Mouse (Mus musculus) ES-Bruce4 (cell line): ENCODE data around the gene Ptms. TPM values are rescaled to one million over a fixed set of nuclear protein-coding genes. Genes with fewer than 3 reads are reported as not detected.

Experiments used
- H3K27ac ChIP-seq: 2 replicates; pipeline ENCODE4 v1.5.1; 2012; ENCODE audit warnings: low read length, inconsistent platforms; ENCODE audit not compliant: insufficient read depth
- H3K27me3 ChIP-seq: 2 replicates; pipeline ENCODE4 v1.6.1; 2012; ENCODE audit warnings: mild to moderate bottlenecking, low read length, inconsistent platforms; ENCODE audit not compliant: control insufficient read depth, poor library complexity, insufficient read depth, severe bottlenecking
- H3K36me3 ChIP-seq: 2 replicates; pipeline ENCODE4 v1.6.1; 2012; ENCODE audit warnings: inconsistent platforms, mild to moderate bottlenecking, low read length, moderate library complexity; ENCODE audit not compliant: control insufficient read depth, poor library complexity, insufficient read depth, severe bottlenecking
- H3K4me1 ChIP-seq: one replicate; pipeline ENCODE4 v1.8.1; 2011; ENCODE audit warnings: low read length; ENCODE audit not compliant: control insufficient read depth, insufficient read depth
- H3K4me3 ChIP-seq: 2 replicates; pipeline ENCODE4 v1.5.1; 2011; ENCODE audit warnings: low read depth, mild to moderate bottlenecking, low read length
- H3K9ac ChIP-seq: 2 replicates; pipeline ENCODE4 v1.6.1; 2012; ENCODE audit warnings: low read depth, mild to moderate bottlenecking, inconsistent platforms; ENCODE audit not compliant: poor library complexity, severe bottlenecking
- H3K9me3 ChIP-seq: replicated peaks from 2 replicates; pipeline ENCODE4 v1.6.1; 2012; ENCODE audit warnings: mild to moderate bottlenecking, low read length, inconsistent platforms; ENCODE audit not compliant: control insufficient read depth, poor library complexity, insufficient read depth, severe bottlenecking
- CTCF ChIP-seq: IDR thresholded peaks from one replicate; pipeline ENCODE4 v1.8.1; 2011; ENCODE audit warnings: low read depth, low read length
- EP300 ChIP-seq: IDR thresholded peaks from 2 replicates; pipeline ENCODE4 v1.6.1; 2011; ENCODE audit warnings: low read depth, low read length; ENCODE audit not compliant: insufficient read depth
- POLR2A ChIP-seq: IDR thresholded peaks from one replicate; pipeline ENCODE4 v1.8.1; 2011; ENCODE audit warnings: low read length; ENCODE audit not compliant: insufficient read depth
- polyA plus RNA-seq: library from polyadenylated mRNA; stranded (reverse); fragments of >200 nt; gene quantifications from 2 replicates; pipeline ENCODE4 v1.2.4, GENCODE M21; 2011; ENCODE audit warnings: low read depth; ENCODE audit not compliant: missing spikeins, insufficient read depth, insufficient read length

The Ptms gene
- polyA plus RNA-seq, 1 experiment, result 383 TPM

- Histone ChIP-seq H3K9ac (no peak overlapping the region), H3K4me1 (peaks cover 5% of the 10 kb centered on the region), H3K9me3 (no peaks in the 10 kb centered on the region), H3K4me3 (no peak overlapping the region), H3K27me3 (no peaks in the 10 kb centered on the region), H3K36me3 (0 out of 2 replicates have a peak, but pooled peaks cover 6% of the 10 kb centered on the region), H3K27ac (no peak overlapping the region)
- no peak for TF ChIP-seq CTCF
- TF ChIP-seq POLR2A, result no peak
- no peak for TF ChIP-seq EP300
These were observed 6.1 kb downstream of the Ptms start for GRCm38 (mm10) chr6:124913721-124914285.

DNA sequence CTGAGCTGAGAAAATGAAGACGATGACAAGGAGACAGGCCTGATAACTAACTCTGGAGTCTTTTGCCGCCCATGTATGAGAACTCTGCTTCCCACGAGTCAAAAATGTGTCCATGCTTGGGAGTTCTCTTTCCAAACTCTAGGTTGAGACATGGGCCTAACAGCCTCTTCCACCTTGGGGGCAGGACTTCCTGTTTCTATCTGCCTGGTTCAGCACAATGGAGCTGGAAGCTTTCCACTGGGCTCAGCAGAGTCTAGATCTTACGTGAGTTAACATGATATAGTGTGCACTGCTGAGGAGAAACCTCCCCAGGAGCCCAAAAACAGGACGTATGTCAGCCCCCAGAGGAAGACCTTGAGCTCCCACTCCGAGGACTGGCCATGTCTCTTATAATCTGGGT lies 6.7 kb downstream of the Ptms start:
- peaks cover 5% of the 10 kb centered on the region for H3K4me1 ChIP-seq
- no peak overlapping the region for H3K27ac ChIP-seq
- H3K27me3 ChIP-seq, result no peaks in the 10 kb centered on the region
- no peak overlapping the region for H3K4me3 ChIP-seq
- 0 out of 2 replicates have a peak, but pooled peaks cover 6% of the 10 kb centered on the region for H3K36me3 ChIP-seq
- no peak overlapping the region for H3K9ac ChIP-seq
- H3K9me3 ChIP-seq, result no peaks in the 10 kb centered on the region
- TF ChIP-seq POLR2A (no peak), CTCF (no peak), EP300 (no peak)

- Histone ChIP-seq H3K9ac (peak within 1 kb of the TSS; percentile 10; the same call in 1 of the 2 replicates), H3K4me3 (no peak within 1 kb of the TSS), H3K4me1 (peaks cover 5% of the 10 kb centered on the region), H3K9me3 (no peaks in the 10 kb centered on the region), H3K27ac (no peak within 1 kb of the TSS), H3K27me3 (no peaks in the 10 kb centered on the region), H3K36me3 (0 out of 2 replicates have a peak, but pooled peaks cover 6% of the 10 kb centered on the region)
- TF ChIP-seq EP300 (no peak), CTCF (no peak), POLR2A (no peak)
These were observed 8.2 kb downstream of the Ptms start, which contains the start of gene Lag3 for GRCm38 (mm10) chr6:124911533-124912218. Gene Lag3, minus strand, starts transcription at chr6:124911705.

- H3K4me3 ChIP-seq, result peak overlapping the region; percentile 41
- TF ChIP-seq CTCF (no peak), EP300 (0 out of 2 replicates have a peak, but pooled peaks have one; percentile 51)
- H3K27me3 ChIP-seq, result no peaks in the 10 kb centered on the region
- H3K36me3 ChIP-seq, result 0 out of 2 replicates have a peak, but pooled peaks cover 6% of the 10 kb centered on the region
- H3K4me1 ChIP-seq, result peaks cover 5% of the 10 kb centered on the region
- peak overlapping the region; percentile 17; the same call in 1 of the 2 replicates for H3K9ac ChIP-seq
- no peak overlapping the region for H3K27ac ChIP-seq
- no peaks in the 10 kb centered on the region for H3K9me3 ChIP-seq
These were observed 9.9 kb downstream of the Ptms start for GRCm38 (mm10) chr6:124910032-124910431.

DNA sequence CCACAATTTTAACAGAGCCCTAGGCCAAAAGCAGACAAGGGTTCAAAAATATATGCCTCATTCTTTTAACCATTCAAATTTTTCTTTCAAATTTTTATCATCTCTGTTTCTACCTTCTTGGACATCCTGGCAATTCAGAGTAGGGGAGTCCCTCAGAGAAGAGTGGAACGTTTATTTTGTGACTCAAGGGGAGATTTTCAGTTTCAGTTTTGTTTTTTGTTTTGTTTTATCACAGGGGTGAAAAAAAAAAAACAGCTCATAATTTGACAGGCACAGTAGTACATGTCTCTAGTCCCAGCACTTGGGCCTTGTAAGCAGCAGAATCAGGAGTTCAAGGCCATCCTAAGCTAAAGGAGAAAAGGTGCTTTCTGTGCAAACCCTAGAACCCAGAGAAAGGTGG lies 12.1 kb downstream of the Ptms start:
- no peaks in the 10 kb centered on the region for H3K36me3 ChIP-seq
- H3K4me3 ChIP-seq, result no peak overlapping the region
- H3K27me3 ChIP-seq, result no peaks in the 10 kb centered on the region
- no peak overlapping the region for H3K27ac ChIP-seq
- no peaks in the 10 kb centered on the region for H3K9me3 ChIP-seq
- no peak overlapping the region for H3K9ac ChIP-seq
- no peak for TF ChIP-seq CTCF
- no peak for TF ChIP-seq EP300
- TF ChIP-seq POLR2A, result no peak
- H3K4me1 ChIP-seq, result peaks cover 2% of the 10 kb centered on the region
